Mouse (Mus musculus) testis, adult 2 months (tissue): ENCODE data around the gene Spsb1.

Experiments used
- CTCF ChIP-seq: fragments of 200-500 bp; IDR thresholded peaks from 2 replicates; pipeline ENCODE4 v1.5.1; 2012; ENCODE audit warnings: low read depth, mild to moderate bottlenecking, inconsistent platforms, low read length, moderate library complexity; ENCODE audit not compliant: control insufficient read depth, insufficient read depth, insufficient replicate concordance
- POLR2A ChIP-seq: fragments of 200-500 bp; IDR thresholded peaks from 2 replicates; pipeline ENCODE4 v1.6.1; 2012; ENCODE audit warnings: low read depth, mild to moderate bottlenecking, inconsistent platforms, low read length, moderate library complexity; ENCODE audit not compliant: control insufficient read depth

GRCm38 (mm10) chr4:149997999-149998398 lies 43.2 kb upstream of the Spsb1 start:
- TF ChIP-seq CTCF (no peak), POLR2A (no peak)
